Mouse (Mus musculus) gastrocnemius, postnatal 10 days (tissue): ENCODE data around the gene Syde2. TPM values are rescaled to one million over a fixed set of nuclear protein-coding genes. Genes with fewer than 3 reads are reported as not detected.
"Not testable (repeated sequence)": the region's sequence is repeated elsewhere in the genome, so short reads cannot be mapped to it uniquely, and the experiment has no call there.

Experiments used
- DNase-seq: peaks from one replicate; pipeline ENCODE4 v3.0.0; 2021; ENCODE audit warnings: mixed read lengths
- long read RNA-seq, 2 experiments: library from polyadenylated mRNA; stranded (forward); transcript quantifications; one replicate each; pipeline ENCODE4 v2.0.0; 2021
- total RNA-seq, 2 experiments: library from RNA; stranded (reverse); gene quantifications; 2 replicates each; pipeline ENCODE4 v1.2.3; 2021

Gene Syde2
- 1 to 10 TPM; 2.5 to 2.6 TPM for total RNA-seq
- long read RNA-seq, experiment 1, full-length matches to known transcripts: 5 of 5 reads
- long read RNA-seq, experiment 1, partial matches to known transcripts: 0 of 5 reads
- long read RNA-seq, experiment 1, other reads (novel, unspliced or antisense): 0 of 5 reads
- long read RNA-seq, experiment 2, full-length matches to known transcripts: 2 of 2 reads
- long read RNA-seq, experiment 2, partial matches to known transcripts: 0 of 2 reads
- long read RNA-seq, experiment 2, other reads (novel, unspliced or antisense): 0 of 2 reads

DNA sequence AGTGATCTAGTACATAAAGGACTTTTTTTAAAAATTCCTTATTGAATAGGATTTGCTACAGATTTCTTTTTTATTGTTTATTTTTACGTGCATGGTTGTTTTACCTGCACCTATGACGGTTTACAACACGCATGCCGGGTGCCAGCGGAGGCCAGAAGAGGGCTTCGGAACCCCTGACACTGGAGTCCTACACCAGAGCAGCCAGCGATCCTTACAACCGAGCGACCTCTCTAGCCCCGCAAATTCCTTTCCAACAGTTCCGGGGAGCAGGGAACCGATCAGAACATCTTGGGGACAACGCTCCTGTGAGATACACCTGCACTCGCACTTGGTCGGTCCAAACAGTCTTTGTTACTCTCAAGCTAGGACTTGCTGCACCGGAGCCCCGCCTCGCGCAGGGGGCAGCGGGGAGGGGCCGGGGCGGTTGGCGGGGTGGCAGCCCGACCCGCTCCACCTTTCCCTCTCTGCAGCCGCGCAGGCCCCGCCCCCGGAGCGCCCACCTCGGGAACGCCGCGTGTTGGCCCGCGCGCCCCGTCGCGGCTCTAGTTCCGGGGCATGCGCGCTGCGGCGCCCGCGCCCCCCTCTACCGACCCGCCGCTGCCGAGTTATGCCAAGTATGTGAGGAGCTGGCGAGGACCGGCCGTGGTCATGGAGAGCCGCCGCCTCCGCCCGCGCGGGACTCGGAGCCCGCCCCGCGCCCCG, at the start of gene Syde2:
TSS of gene Syde2 (plus strand) at position 603 of the 702 bp plus-strand sequence.
- peak; percentile 77 for DNase-seq

DNA sequence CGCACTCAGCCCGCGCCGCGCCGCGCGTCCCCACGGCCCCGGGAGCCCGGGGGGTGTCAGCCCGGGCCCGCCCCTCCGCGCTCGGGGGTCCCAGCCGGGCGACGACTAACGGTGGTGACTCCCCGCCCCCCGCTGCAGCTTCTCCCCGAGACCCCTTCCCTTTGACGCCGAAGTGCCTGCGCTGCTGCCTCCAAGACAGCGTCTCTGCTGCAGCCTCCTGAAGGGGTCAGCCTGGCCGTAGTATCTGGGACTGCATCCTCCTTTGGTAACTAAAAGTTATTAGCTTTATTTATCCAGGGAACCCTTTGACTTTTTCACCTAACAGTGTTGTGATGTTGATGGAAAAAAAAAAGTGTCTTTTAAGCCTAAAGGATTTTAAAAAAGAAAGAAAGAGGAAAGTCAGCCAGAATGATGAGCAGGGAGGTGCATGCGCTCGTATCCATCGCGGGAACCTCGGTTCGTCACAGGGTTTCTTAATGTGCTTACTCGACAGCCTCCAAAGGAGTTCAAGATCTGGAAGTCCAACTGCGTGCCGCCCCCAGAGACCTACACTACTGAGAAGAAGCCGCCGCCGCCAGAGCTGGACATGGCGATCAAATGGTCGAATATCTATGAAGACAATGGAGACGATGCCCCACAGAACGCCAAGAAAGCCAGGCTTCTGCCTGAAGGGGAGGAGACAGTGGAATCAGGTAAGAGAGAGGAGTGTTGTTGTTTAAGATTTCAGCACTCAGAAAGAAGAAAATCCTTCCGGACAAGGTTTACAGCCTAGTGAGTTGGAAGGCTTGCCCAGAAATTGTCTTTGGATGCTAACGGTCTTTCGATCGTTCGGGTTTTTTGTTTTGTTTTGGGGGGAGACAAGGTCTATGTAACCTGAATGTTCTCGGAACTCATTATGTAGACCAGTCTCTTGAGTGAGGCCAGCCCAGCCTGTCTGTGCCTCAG, 49.0 kb upstream of the Syde2 start:
- peak; percentile 33 for DNase-seq

- no peak for DNase-seq
These were observed 48.3 kb upstream of the Syde2 start for GRCm38 (mm10) chr3:145939402-145939801.

- DNase-seq: no peak
These were observed 47.7 kb upstream of the Syde2 start for GRCm38 (mm10) chr3:145939971-145940370.

- peak; percentile 59 for DNase-seq
These were observed 45.7 kb upstream of the Syde2 start for GRCm38 (mm10) chr3:145941971-145942370.

DNA sequence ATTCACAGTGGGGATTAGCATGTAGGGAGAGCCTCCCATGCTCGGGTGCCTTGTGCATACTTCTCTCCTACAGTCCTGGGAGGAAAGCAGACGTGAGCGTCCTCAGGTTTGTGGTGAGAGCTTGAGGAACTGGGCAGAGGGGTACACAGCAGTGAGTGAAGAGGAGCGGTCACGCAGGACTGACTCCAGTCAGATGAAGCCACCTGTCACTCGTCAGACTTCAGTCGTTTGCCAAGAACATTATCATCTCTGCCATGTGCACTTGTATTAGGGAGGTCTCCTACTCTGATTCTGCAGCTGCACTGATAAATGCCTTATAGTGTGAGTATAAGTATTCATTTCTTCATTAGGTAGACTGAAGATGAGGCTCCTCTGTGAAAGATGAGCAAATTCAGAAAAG, 43.3 kb upstream of the Syde2 start:
- DNase-seq: no peak

GRCm38 (mm10) chr3:145945904-145946303, 41.8 kb upstream of the Syde2 start:
- DNase-seq: no peak

- no peak for DNase-seq
These were observed 41.0 kb upstream of the Syde2 start for GRCm38 (mm10) chr3:145946654-145947053.

DNA sequence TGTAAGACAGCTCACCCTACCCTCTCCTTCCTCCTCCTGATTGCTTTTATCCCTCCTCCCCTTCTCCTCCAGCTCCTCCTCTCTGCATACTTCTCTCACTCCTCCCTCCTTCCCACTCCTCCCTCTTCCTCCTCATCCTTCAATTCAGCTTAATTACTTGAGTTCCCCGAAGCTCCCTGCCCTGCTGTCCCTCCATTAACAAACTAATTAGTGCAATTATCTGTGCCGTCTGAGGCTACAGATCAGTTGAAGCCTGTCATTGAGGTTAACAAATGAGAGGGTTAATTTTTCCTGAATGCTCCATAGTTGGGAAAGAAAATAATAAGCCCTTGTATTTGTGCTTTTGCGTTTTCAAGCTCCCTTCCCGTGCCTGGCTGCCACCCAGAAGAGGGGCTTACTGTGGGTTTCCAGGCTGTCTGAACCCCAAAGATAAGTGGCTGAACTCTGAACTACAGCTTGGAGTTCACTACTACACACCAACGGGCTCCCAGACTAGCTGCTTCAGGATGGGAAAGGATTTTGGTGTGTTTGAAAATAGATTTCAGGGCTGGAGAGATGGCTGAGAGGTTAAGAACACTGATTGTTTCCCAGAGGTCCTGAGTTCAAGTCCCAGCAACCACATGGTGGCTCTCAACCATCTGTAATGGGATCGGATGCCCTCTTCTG, 40.0 kb upstream of the Syde2 start:
- DNase-seq: no peak

DNA sequence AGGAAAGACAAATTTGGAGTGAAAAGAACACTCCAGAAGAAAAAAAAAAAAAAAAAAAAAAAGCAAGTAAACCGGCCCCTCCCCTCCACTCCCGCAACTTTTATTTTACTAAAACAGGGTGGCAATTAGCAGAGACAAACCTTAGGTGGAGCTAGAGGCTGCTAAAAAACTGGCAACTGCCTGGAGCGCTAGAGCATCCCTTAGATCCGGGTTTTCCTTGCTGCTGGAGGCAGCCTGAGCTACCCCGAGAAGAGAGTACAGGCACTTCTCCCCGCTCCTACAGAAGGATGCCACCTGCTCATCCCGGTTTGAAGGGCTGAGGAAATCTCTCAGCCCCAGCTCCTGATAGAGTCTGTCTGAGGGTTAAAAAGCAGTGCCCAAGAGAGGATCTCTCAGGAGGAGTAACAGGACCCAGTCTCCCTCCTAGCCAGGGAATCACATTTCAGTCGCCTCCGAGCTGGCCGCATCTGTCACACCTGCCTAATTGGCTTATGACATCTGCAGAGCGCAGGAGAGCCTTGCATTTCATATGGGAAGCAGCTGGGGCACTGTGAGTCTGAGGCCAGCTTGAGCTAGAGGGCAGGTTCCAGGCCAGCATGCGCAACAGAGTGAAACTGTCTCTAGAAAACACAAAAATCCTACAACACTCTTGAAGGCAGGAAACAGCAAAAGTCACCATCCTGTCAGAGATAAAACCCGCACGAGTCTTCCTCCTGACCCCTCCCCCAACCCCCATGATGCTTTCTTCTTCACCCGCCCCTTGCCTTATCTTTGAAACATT, 37.4 kb upstream of the Syde2 start:
- DNase-seq: peak; percentile 24

DNA sequence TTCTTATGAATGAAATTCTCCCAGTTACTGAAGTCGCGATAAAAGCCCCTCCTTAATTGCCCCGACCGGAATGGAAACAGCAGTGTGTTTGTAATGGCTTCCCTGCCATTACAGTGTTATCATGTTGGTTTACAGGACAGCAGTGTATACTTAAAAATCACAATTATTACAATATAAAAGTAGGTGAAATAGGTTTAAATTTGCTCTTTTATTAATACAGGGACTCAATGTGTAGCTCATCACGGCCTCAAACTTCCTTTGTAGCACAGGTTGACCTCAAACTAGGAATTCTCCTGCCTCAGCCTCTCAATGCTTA, 36.9 kb upstream of the Syde2 start:
- DNase-seq: no peak

- no peak for DNase-seq
These were observed 36.1 kb upstream of the Syde2 start for GRCm38 (mm10) chr3:145951287-145952165.

DNA sequence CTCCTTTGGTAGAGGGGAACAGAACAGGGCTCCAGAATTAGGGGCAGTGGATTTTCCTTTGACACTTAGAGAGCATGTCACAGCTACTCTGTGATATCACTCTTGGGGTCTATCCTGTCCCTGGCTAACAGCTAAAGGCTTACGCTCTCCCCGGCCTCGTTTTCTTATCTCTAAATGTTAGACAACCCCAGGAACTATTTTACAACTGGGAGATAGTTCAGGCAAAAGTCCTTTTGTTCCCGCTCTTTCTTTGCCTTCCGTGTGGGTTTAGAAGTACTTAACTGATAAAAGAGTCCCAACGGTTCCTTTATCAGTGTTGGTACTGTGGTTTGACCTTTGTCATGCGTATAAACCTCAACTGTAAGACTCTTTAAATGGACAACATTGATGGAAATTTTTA, 34.7 kb upstream of the Syde2 start:
- no peak for DNase-seq

- DNase-seq: no peak
These were observed 34.3 kb upstream of the Syde2 start for GRCm38 (mm10) chr3:145953411-145953810.

GRCm38 (mm10) chr3:145959824-145960223, 27.8 kb upstream of the Syde2 start:
- no peak for DNase-seq

DNA sequence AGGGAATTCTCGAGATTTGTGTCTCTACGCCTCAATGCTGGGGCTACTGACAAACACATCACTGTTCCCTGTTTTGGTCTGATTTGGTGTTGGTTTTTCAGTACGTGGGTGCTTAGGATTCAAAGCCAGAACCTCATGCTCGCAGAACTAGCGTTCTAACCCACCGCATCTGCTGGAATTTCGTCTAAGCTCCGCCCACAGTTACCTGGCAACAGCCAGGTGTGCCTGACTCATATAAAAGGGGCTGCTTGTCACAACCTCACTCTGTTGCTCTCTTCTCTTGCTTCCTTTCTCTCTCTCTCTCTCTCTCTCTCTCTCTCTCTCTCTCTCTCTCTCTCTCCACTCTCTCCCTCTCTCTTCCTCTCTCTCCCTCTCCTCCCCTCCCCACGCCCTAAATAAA, 25.3 kb upstream of the Syde2 start:
- DNase-seq: no peak

DNA sequence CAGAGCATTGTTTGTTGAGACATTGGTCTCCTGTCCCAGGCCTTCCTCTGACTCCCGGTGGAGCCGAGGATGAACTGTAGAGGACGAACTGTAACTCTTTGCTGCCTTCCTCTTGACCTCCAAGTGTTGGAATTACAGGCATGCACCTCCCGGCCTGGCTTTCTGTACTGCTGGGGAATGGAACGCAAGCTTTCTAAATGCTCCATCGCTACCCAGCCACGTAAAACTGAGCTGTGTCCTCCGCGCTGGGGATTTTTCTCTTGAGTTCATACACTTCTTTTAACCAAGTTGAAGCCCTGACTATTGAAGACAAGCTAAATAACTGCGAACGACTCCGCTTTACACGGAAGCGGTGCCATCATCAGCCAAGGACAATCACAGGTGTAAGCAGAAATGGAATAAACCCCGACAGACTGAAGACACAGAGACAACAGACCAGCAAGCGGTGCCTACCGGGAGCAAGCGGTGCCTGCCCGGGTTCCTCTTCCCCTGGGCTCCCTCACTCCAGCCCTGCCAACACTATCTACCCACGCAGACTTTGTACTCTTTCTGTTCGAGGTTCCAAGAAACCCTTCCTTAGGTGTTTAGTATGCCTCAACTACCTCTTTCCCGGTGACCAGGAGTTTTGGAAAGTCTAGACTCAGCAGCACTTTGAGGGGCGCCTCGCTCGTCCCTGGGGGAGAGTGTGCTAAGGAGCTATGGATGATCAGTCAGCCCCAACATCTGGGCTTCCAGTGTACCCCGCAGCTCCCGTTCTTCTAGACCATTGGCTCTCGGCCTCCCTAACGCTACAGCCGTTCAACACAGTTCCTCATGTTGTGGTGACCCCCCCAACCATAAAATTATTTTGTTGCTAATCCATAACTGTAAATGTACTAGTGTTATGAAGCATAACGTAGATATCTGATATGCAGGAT, 24.3 kb upstream of the Syde2 start:
- DNase-seq: no peak

DNA sequence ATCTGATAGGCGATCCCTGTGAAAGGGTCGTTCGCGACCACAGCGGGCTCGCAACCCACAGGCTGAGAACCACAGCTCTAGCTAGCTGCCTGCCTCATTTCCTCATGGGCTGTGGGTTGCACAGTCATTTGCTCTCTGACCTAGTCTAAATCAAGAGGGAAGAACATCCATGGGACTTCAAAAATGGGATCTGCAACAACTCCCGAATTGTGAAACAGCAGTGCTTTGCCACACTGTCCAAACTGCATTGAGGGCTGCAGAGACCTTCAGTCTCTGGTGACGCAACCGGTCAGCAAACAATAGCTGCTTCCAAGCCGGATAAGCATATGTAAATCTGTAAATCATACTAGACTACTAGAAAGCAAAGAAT, 23.7 kb upstream of the Syde2 start:
- no peak for DNase-seq

GRCm38 (mm10) chr3:145964473-145964872, 23.2 kb upstream of the Syde2 start:
- DNase-seq: no peak

DNA sequence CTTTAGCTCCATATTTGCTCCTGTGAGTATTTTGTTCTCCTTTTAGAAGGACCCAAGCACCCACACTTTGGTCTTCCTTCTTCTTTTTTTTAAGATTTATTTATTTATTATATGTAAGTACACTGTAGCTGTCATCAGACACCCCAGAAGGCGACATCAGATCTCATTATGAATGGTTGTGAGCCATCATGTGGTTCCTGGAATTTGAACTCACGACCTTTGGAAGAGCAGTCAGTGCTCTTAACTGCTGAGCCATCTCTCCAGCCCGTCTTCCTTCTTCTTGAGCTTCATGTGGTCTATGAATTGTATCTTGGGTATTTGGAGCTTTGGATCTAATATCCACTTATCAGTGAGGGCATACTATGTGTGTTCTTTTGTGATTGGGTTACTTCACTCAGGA, 22.1 kb upstream of the Syde2 start:
- DNase-seq: not testable (repeated sequence)
